Mouse (Mus musculus) naive thymus-derived CD4-positive, alpha-beta T cell, adult 2 months (primary cell): ENCODE data around the gene Zfp729a.
A peak's percentile ranks its signal among the peaks of the same experiment; 100 is the strongest.
"Not testable (repeated sequence)": the region's sequence is repeated elsewhere in the genome, so short reads cannot be mapped to it uniquely, and the experiment has no call there.

ENCODE experiments used
- DNase-seq: peaks from one replicate; pipeline ENCODE4 v3.0.0-alpha.2; 2011; ENCODE audit warnings: low read depth

The Zfp729a gene

GRCm38 (mm10) chr13:67637294-67638007 lies at the start of gene Zfp729a, which contains the start of gene Gm49345:
Gene Zfp729a (minus strand): TSS chr13:67637791.
Gene Gm49345 (minus strand): TSS chr13:67637769.
- DNase-seq: peak; percentile 91

- DNase-seq: no peak
Observed at GRCm38 (mm10) chr13:67686971-67687370, 49.4 kb upstream of the Zfp729a start, which contains the start of gene Zfp738. Gene Zfp738 (minus strand): TSS chr13:67687071.

GRCm38 (mm10) chr13:67683841-67684240 lies 46.2 kb upstream of the Zfp729a start:
- DNase-seq: not testable (repeated sequence)

- DNase-seq: peak; percentile 87
Observed at GRCm38 (mm10) chr13:67682959-67683735, 45.6 kb upstream of the Zfp729a start.

- DNase-seq: no peak
Observed at GRCm38 (mm10) chr13:67674902-67675301, 37.3 kb upstream of the Zfp729a start.

DNA sequence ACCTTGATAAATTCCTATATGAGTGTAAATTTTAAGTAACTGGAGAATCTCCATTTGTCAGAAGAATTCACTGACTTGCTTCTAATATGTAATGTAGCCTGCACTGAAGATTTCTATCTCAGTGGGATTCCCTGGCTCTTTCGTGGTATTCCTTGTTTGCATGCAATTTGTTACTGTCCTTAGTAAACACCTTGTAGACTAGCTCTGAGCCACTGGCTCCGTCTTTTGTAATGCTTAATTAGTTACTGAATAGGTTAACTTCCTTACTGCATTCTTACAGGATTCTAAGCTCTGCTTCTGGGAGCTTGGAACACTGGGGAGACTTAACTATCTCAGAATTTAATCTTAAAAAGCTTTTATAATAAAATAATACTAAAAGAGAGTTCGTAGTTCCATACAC lies 14.9 kb upstream of the Zfp729a start:
- no peak for DNase-seq

GRCm38 (mm10) chr13:67610108-67610507 lies 27.5 kb downstream of the Zfp729a start:
- peak; percentile 36 for DNase-seq

- DNase-seq: peak; percentile 93
Observed at GRCm38 (mm10) chr13:67609066-67609876, 28.3 kb downstream of the Zfp729a start, which contains the start of gene Zfp729b. Gene Zfp729b (minus strand): TSS chr13:67609707.

DNA sequence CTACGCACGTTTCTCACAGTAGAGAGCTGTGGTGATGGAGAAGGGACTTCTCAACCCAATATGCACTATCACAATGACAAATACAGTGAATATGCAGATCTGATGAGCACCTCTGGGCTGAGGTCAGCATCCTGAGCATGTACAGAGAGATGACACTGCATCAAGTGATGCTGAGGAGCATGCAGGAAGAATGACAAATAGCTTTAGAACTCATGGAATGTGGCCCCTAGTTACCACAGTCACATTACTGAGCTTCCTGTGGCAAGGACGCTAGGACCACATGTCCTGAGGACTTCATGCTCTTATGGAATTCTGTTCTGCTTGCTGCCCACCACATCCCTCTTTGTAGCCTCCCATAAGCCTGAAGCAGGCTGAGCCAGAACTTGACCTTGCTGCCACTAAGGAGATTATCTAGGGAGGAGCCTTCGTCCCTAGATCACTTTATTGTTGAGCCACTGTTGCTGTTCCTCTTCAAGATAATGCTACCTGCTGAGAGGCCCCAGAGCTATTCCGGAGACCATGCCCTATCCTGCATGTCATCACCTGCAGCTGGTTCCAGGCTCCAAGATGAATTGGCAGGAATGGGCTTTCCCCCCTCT lies 64.9 kb downstream of the Zfp729a start:
- no peak for DNase-seq
